Mouse (Mus musculus): Measurements from ENCODE around the gene Serpina11. TPM values are rescaled to one million over a fixed set of nuclear protein-coding genes. Genes with fewer than 3 reads are reported as not detected.

The Serpina11 gene
- total and polyA plus RNA-seq, 2 experiments from 2014 or later, result not detected

DNA sequence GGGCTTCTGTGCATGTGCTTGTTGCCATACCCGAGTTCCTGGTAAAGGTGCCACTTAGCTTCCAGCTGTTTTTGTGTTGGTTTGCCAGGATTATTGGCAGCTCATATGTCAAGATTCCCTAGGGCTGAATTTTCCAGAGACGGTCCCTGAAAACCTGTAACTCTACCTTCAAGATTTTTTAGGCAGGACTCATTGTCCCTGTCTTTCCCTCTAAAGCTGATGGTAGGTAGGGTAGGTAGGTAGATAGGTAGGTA lies 316 bp downstream of the Serpina11 start:
- Histone ChIP-seq H3K4me2 (ENCODE audit: low read depth) (no peak overlapping the region), H3K27ac (ENCODE audit: low read depth, low read length) (no peak overlapping the region), H3K9me3 (ENCODE audit: low read length) (no peaks in the 10 kb centered on the region), H3K4me1 (ENCODE audit: insufficient read depth) (no peaks in the 10 kb centered on the region), H3K36me3 (ENCODE audit: insufficient read depth) (no peaks in the 10 kb centered on the region), H3K27me3 (ENCODE audit: insufficient read depth, low read length) (no peaks in the 10 kb centered on the region), H3K4me3 (ENCODE audit: low read depth, low read length) (no peak overlapping the region), H3K9ac (no peak overlapping the region)
- ATAC-seq, result no peak
- TF ChIP-seq CTCF (IDR thresholded peaks at IDR 0.05; ENCODE audit: low read depth), result no peak
- 76% methylated on average over 2 of the region's 2 CpGs for WGBS
- DNase-seq, result no peak

DNA sequence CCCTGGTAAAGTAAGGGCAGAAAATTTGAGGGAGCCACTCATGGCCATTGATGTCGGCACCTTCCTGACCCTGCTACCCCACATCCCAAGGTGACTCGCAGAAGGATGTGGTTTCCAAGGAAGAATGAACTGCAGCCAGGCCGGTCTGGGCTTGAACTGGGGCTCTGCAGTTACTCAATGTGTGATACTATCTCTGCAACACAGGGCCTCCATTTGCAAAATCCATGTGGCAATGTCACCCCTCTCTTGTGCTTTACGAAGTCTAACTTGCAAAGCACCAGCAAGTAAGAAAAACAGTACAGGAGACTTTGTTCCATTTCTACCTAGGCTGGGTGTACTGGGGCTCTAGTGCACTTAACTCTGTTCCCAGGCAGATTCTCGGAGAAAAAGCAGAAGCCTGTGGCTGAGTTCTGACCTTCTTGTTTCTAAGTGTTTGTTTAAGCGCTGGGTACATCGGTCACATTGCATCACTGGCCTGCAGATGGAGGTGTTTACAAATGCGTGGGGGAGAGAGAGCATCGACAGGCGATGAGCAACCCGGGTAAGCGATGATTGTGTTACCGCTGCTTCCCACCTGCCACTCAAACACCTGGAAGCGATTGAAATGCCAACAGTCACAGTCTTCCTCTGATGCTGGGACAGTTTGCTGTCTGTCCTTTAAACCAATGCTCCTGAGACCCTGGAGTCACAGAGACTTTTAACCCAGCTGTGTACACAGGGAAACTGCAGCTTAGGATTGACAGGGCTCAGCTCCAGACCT lies 823 bp downstream of the Serpina11 start:
- WGBS, result 67% methylated on average over 14 of the region's 14 CpGs
- DNase-seq (no peak), ATAC-seq (no peak)
- TF ChIP-seq CTCF (IDR thresholded peaks at IDR 0.05; ENCODE audit: low read depth), result no peak
- no peak overlapping the region for H3K4me3 ChIP-seq (ENCODE audit: low read depth, low read length)
- no peaks in the 10 kb centered on the region for H3K27me3 ChIP-seq (ENCODE audit: insufficient read depth, low read length)
- H3K27ac ChIP-seq (ENCODE audit: low read depth, low read length), result no peak overlapping the region
- H3K9me3 ChIP-seq (ENCODE audit: low read length), result no peaks in the 10 kb centered on the region
- no peaks in the 10 kb centered on the region for H3K36me3 ChIP-seq (ENCODE audit: insufficient read depth)
- H3K9ac ChIP-seq, result no peak overlapping the region
- no peaks in the 10 kb centered on the region for H3K4me1 ChIP-seq (ENCODE audit: insufficient read depth)
- H3K4me2 ChIP-seq (ENCODE audit: low read depth), result no peak overlapping the region

DNA sequence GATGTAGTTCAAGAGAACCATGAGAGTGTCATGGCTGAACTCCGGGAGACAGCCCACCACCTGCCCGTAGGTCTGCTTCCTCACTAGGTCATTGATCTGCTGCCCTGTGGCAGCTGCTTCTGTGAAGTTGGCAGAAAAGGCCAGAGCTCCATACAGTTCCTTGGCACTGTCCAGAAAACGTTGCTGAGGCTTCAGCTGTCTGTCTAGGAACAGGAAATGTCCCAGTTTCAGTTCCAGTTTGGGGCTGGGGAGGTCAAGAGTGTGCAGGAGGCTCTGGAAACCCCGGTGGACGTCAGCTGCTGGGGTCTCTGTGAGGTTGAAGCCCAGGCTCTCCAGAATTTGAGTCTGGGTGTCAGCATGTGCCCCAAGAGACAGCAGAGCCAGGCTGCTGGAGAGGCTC lies 3.9 kb downstream of the Serpina11 start:
- no peaks in the 10 kb centered on the region for H3K9me3 ChIP-seq (ENCODE audit: low read length)
- H3K27me3 ChIP-seq (ENCODE audit: insufficient read depth, low read length), result no peaks in the 10 kb centered on the region
- no peak overlapping the region for H3K27ac ChIP-seq (ENCODE audit: low read depth, low read length)
- ATAC-seq, result no peak
- H3K36me3 ChIP-seq (ENCODE audit: insufficient read depth), result no peaks in the 10 kb centered on the region
- no peak overlapping the region for H3K9ac ChIP-seq
- H3K4me1 ChIP-seq (ENCODE audit: insufficient read depth), result 0 out of 2 replicates have a peak, but pooled peaks cover 4% of the 10 kb centered on the region
- no peak for TF ChIP-seq CTCF (IDR thresholded peaks at IDR 0.05; ENCODE audit: low read depth)
- H3K4me2 ChIP-seq (ENCODE audit: low read depth), result no peak overlapping the region
- no peak overlapping the region for H3K4me3 ChIP-seq (ENCODE audit: low read depth, low read length)
- DNase-seq, result no peak
- WGBS, result 71% methylated on average over 5 of the region's 5 CpGs

DNA sequence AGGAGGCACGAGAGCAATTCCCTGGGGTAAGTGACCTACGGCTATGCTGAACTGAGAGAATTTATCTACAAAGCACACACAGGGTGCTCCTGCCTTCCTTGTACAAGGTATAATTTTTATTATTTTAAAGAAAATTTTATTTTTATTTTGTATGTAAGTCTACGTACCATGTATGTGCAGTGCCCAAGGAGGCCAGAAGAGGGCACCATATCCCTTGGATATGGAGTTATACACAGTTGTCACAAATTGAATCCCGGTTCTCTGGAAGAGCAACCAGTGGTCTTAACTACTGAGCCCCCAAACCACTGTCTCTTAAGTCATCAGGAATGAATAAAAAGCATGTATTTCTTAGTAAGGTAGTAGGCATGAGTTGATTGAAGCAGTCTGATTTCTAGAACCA lies 4.8 kb downstream of the Serpina11 start:
- Histone ChIP-seq H3K9me3 (ENCODE audit: low read length) (no peaks in the 10 kb centered on the region), H3K36me3 (ENCODE audit: insufficient read depth) (no peaks in the 10 kb centered on the region), H3K4me2 (ENCODE audit: low read depth) (no peak overlapping the region), H3K27ac (ENCODE audit: low read depth, low read length) (no peak overlapping the region), H3K4me3 (ENCODE audit: low read depth, low read length) (no peak overlapping the region), H3K27me3 (ENCODE audit: insufficient read depth, low read length) (no peaks in the 10 kb centered on the region), H3K4me1 (ENCODE audit: insufficient read depth) (0 out of 2 replicates have a peak, but pooled peaks cover 4% of the 10 kb centered on the region), H3K9ac (no peak overlapping the region)
- WGBS, result 64% methylated on average over 4 of the region's 4 CpGs
- peak; percentile 61 for DNase-seq
- TF ChIP-seq CTCF (IDR thresholded peaks at IDR 0.05; ENCODE audit: low read depth), result peak; percentile 68
- ATAC-seq, result no peak

DNA sequence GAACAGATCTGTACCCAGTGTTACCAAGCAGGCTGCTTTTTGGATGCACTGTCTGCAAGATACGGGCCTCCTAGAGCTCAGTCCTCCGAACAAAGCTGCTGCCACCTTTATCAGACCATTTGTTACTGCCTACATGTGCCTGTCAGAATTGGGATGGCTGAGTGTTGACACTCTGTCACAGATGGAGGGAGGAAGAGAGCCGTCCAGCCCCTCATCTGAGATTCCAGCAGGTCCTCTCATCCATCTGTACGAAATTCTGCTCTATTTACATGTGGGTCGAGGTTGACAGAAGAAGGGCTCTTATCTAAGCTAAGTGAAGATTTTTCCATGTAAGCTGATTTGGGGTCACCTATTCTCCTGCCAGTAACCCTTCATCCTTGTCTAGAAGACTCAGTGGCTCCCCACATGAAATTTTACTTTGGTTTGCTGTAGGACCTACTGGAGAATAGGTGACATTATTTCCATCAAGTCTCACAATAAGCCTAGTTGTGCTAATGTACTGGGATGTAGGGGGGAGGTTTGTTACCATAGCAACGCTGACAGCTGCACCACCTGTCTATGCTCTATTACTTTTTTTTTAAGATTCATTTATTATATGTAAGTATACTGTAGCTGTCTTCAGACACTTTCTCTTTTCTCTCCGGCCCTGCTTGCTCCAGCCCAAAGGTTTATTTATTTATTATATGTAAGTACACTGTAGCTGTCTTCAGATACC lies 8.0 kb downstream of the Serpina11 start:
- Histone ChIP-seq H3K4me2 (ENCODE audit: low read depth) (no peak overlapping the region), H3K27me3 (ENCODE audit: insufficient read depth, low read length) (no peaks in the 10 kb centered on the region), H3K9ac (no peak overlapping the region), H3K9me3 (ENCODE audit: low read length) (no peaks in the 10 kb centered on the region), H3K27ac (ENCODE audit: low read depth, low read length) (peak overlapping the region; percentile 24; the same call in 1 of the 2 replicates), H3K4me1 (ENCODE audit: insufficient read depth) (0 out of 2 replicates have a peak, but pooled peaks cover 4% of the 10 kb centered on the region), H3K36me3 (ENCODE audit: insufficient read depth) (no peaks in the 10 kb centered on the region), H3K4me3 (ENCODE audit: low read depth, low read length) (no peak overlapping the region)
- ATAC-seq, result peak; percentile 84
- TF ChIP-seq CTCF (IDR thresholded peaks at IDR 0.05; ENCODE audit: low read depth), result no peak
- WGBS, result 62% methylated on average over 7 of the region's 7 CpGs
- peak; percentile 64 for DNase-seq

DNA sequence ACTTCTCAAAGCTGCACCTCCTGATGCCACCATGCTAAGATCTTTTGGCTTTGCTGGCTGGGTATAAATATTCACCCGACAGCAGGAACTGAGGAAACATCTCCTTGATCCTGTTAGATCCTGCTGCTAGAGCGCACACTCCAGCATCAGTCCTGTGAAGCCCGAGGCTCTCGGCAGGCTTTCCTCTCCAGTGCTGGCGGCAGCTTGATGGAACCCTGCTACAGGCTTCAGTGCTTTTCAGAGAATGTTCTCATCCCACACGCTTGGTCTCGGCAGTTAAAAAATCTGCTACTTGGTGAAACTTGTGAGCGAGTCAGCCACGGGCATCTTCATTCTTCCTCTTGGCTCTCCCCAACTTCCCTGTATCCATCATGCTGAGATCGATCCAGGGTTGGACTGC lies 11.5 kb downstream of the Serpina11 start:
- ATAC-seq (no peak), DNase-seq (no peak)
- Histone ChIP-seq H3K27me3 (ENCODE audit: insufficient read depth, low read length) (no peaks in the 10 kb centered on the region), H3K27ac (ENCODE audit: low read depth, low read length) (no peak overlapping the region), H3K4me1 (ENCODE audit: insufficient read depth) (0 out of 2 replicates have a peak, but pooled peaks cover 4% of the 10 kb centered on the region), H3K9ac (no peak overlapping the region), H3K4me2 (ENCODE audit: low read depth) (no peak overlapping the region), H3K4me3 (ENCODE audit: low read depth, low read length) (no peak overlapping the region), H3K36me3 (ENCODE audit: insufficient read depth) (no peaks in the 10 kb centered on the region), H3K9me3 (ENCODE audit: low read length) (no peaks in the 10 kb centered on the region)
- TF ChIP-seq CTCF (IDR thresholded peaks at IDR 0.05; ENCODE audit: low read depth), result no peak
- 87% methylated on average over 10 of the region's 10 CpGs for WGBS

DNA sequence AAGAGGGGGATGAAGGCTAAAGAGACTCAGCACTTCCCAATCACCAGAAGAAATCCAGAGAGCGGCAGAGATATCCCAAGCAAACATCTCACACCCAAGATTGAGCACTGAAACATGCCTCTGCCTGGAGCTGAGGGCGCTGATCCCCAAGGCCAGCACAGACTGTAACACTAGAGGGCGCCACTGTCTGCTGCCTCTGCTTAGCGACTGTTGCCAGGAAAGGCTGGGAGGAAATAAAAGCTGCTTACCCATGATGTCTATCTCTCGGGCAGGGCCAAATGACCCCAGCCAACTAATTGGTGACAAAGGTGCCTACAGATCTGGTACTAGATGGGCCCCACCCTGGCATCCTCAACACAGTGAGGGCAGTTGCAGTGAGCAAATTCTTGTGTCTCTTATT lies 11.9 kb downstream of the Serpina11 start:
- 0 out of 2 replicates have a peak, but pooled peaks cover 4% of the 10 kb centered on the region for H3K4me1 ChIP-seq (ENCODE audit: insufficient read depth)
- peak; percentile 55 for TF ChIP-seq CTCF (IDR thresholded peaks at IDR 0.05; ENCODE audit: low read depth)
- no peaks in the 10 kb centered on the region for H3K9me3 ChIP-seq (ENCODE audit: low read length)
- H3K36me3 ChIP-seq (ENCODE audit: insufficient read depth), result no peaks in the 10 kb centered on the region
- H3K4me2 ChIP-seq (ENCODE audit: low read depth), result no peak overlapping the region
- H3K9ac ChIP-seq, result no peak overlapping the region
- no peaks in the 10 kb centered on the region for H3K27me3 ChIP-seq (ENCODE audit: insufficient read depth, low read length)
- 34% methylated on average over 5 of the region's 5 CpGs for WGBS
- ATAC-seq (no peak), DNase-seq (no peak)
- no peak overlapping the region for H3K4me3 ChIP-seq (ENCODE audit: low read depth, low read length)
- H3K27ac ChIP-seq (ENCODE audit: low read depth, low read length), result no peak overlapping the region
